Mouse (Mus musculus) B cell, adult 2 months (primary cell): ENCODE data around the gene Tmco5.
"Not testable (repeated sequence)": the region's sequence is repeated elsewhere in the genome, so short reads cannot be mapped to it uniquely, and the experiment has no call there.

Experiments used
- DNase-seq, 2 experiments: peaks; one replicate each; pipeline ENCODE4 v3.0.0; 2022

Gene Tmco5

GRCm38 (mm10) chr2:116923684-116924083 lies 45.2 kb downstream of the Tmco5 start:
- no peak for DNase-seq

GRCm38 (mm10) chr2:116924292-116924691 lies 45.8 kb downstream of the Tmco5 start:
- no peak for DNase-seq

- no peak for DNase-seq
Measured at GRCm38 (mm10) chr2:116925230-116925629, 46.7 kb downstream of the Tmco5 start.

- DNase-seq, result no peak
Measured at GRCm38 (mm10) chr2:116932218-116932617, 53.7 kb downstream of the Tmco5 start.

GRCm38 (mm10) chr2:116934236-116934635 lies 55.7 kb downstream of the Tmco5 start:
- DNase-seq, result not testable (repeated sequence)

GRCm38 (mm10) chr2:116934776-116935175 lies 56.3 kb downstream of the Tmco5 start:
- no peak for DNase-seq

- no peak for DNase-seq
Measured at GRCm38 (mm10) chr2:116936371-116936770, 57.9 kb downstream of the Tmco5 start.

GRCm38 (mm10) chr2:116937166-116937565 lies 58.7 kb downstream of the Tmco5 start:
- DNase-seq, result no peak

GRCm38 (mm10) chr2:116941816-116942215 lies 63.3 kb downstream of the Tmco5 start:
- DNase-seq, result no peak
